Mouse (Mus musculus): ENCODE measurements around the gene H2afy2.

Gene H2afy2

DNA sequence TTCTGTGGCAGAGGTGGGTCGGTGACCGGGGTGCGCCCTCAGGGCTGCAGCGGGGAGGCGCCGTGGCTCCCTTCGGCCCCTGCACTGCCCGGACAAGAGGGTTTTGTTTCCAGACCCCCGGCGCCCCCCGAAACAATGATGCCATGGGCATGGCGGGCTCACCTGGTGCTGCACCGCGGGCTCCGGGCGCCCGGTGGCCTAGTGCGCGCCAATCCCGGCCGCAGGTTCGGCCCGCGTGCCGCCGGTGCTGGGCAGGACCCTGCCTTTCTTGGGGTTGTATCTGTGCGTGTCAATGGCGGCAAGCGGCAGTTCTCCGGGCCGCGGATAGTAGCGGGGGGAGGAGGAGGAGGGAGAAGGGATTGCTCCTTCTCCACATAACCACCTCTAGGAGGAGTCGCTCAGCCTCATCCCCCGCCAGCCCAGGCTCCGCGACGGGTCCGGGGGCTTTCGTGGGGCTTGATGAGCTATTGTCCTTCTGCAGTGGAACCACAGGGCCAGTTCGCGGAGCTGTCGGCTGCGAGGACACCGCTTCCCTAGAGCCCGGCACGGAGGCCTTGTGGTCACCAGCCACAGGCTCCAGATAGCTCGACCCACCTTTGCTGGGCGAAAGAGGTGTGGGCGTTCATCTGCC lies at the start of gene H2afy2:
TSS of gene H2afy2 (minus strand) at position 527 of the 631 bp plus-strand sequence.
- DNase-seq (ENCODE audit: low read depth, low spot score): peak; percentile 38

GRCm38 (mm10) chr10:61832713-61833112 lies 48.8 kb upstream of the H2afy2 start:
- DNase-seq (ENCODE audit: low read depth, low spot score): no peak

- DNase-seq (ENCODE audit: low read depth, low spot score): no peak
These were observed 47.8 kb upstream of the H2afy2 start for GRCm38 (mm10) chr10:61831741-61832140.

DNA sequence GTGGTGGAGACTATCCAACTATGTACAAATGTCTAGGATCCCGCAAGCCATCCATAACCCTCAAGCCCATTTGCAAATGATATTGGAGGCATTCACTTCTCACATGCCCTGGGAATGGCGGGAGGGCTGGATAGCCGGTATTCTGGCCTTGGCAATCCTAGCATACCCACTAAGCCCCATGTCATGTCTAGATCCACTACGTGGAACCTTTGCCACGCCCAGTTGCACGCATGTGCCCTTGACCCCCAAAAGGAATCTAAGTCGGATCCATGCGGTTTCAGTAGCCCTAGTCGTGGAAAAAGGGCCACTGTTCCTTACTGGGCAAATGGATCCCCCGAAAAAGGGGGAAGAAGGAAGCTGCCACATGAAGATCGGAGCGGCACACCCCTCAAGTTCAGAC lies 47.3 kb upstream of the H2afy2 start:
- DNase-seq (ENCODE audit: low read depth, low spot score): no peak

- DNase-seq (ENCODE audit: low read depth, low spot score): no peak
These were observed 46.9 kb upstream of the H2afy2 start for GRCm38 (mm10) chr10:61830817-61831216.

DNA sequence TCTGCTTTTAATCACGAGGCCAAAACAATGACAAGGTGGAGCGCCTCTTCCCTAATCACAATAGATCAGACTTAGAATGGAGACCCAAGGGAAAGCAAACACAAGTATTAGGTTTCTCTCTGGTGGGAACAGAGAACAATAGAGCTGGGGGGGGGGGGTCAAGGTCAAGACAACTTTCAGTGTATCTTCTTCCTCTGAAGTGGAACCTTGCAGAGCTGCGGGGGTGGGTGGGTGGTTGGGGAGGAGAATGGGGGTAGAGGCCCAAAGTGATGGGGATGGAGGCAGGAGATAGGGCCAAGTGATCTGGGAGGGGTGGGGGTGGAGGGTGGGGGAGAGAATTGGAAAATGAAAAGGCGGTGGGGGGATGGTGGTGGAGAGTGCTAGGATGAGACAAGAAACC lies 45.1 kb upstream of the H2afy2 start:
- DNase-seq (ENCODE audit: low read depth, low spot score): no peak

DNA sequence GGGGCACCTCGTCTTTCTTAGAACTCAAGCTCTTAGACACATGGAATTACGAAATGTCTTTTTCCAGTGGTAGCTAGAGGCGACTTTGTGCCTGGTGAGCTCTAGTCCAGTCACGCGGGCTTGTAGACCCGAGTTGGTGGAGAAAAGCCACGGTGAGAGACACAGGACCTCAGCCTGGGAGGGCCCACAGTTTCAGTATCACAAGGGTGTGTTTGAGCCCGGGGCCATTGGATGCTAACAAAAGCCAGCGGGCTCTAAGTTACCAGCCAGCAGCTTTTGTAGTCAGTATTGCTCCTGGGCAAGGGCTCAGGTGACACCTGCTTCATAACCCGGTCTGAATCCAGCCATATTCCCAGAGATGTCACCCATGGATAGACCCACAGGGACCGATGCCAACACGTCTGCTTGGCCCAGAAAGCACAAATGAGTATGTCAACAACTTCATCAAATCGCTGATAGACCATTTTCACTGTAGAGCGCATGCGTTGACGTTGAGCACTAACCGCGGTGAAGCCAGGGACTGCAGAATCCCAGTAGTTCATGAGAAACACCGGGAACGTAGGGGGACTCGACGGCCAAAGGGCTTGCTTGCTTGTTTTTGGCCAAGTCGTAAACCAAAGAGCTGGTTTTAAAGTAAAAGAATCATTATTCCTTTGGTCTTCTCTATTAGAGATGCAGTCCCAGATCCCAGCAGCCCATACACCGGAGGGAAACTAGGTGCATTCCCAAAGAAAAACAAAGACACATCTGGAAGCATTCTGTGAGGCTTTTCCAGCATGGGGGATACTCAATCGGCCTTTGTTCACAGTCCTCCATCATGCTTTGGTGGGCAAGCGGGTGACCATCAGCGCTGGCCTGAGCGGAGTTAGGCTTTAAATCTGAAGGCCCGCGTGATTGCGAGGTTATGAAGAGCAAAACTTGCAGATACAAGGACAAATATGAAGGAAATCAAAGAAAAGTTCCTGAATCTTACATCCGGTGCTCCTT lies 44.3 kb upstream of the H2afy2 start:
- no peak for DNase-seq (ENCODE audit: low read depth, low spot score)

GRCm38 (mm10) chr10:61826753-61827435 lies 42.9 kb upstream of the H2afy2 start:
- DNase-seq (ENCODE audit: low read depth, low spot score): no peak

GRCm38 (mm10) chr10:61825979-61826752 lies 42.2 kb upstream of the H2afy2 start:
- no peak for DNase-seq (ENCODE audit: low read depth, low spot score)

DNA sequence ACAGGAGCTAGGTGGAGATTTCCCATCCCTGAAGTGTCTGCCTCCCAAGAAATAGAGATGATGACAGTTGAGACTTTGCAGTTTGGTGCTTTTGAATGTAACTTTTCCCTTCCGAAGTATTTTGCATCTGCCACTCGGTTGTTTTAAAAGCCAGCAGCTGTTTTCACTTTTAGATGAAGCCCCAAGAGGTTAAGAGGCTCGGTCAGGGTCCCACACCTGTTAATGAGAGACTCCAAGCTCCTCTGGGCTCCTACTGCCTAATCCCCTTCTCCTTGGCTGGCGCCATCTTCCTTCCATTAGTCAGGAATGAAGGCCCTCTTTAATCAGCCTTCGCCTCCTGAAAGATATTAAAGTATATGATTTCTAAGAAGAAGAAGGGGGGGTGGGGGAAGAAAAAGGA lies 41.6 kb upstream of the H2afy2 start:
- DNase-seq (ENCODE audit: low read depth, low spot score): no peak

DNA sequence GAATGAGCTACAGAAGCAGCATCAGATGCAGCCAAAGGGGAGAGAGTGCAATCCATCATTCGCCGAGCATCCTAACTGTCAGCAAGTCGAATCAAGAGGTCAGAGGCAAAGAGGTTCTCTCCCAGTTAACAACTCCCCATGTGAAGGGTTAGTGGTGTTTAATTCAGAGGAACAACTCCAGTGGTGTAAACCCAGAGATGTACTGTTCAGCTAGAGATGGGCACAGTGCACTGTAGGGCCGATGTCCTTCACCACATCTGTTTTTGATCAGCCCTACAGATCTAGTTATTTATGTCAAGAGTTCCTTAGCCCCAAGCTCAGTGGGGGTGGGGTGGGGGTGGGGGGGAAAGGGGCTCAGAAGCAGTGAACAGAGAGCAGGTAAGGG lies 39.8 kb upstream of the H2afy2 start:
- no peak for DNase-seq (ENCODE audit: low read depth, low spot score)

- no peak for DNase-seq (ENCODE audit: low read depth, low spot score)
These were observed 39.2 kb upstream of the H2afy2 start for GRCm38 (mm10) chr10:61822968-61823730.

GRCm38 (mm10) chr10:61820050-61820449 lies 36.1 kb upstream of the H2afy2 start:
- no peak for DNase-seq (ENCODE audit: low read depth, low spot score)

- no peak for DNase-seq (ENCODE audit: low read depth, low spot score)
These were observed 28.0 kb upstream of the H2afy2 start for GRCm38 (mm10) chr10:61811987-61812386.

DNA sequence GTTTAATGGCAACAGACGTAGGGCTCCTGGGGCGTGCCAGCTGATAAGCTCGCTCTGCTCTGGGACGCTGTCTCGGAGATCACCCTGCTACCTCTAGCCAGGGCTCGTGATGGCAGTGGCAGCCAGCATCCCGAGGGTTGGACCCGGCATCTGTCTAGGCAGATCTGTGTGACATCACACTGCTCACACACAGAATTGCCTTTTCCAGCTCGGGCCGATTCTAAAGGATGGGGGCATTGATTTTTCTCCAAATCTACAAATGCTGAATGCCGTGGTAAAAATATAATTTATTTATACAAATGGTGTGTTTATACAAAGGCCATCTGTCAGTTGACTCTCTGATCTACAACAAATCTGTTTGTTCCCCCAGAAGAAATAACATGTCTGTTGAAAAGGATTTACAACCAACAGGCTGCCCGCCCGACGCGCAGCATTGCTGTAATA lies 14.2 kb upstream of the H2afy2 start:
- DNase-seq (ENCODE audit: low read depth, low spot score): no peak

DNA sequence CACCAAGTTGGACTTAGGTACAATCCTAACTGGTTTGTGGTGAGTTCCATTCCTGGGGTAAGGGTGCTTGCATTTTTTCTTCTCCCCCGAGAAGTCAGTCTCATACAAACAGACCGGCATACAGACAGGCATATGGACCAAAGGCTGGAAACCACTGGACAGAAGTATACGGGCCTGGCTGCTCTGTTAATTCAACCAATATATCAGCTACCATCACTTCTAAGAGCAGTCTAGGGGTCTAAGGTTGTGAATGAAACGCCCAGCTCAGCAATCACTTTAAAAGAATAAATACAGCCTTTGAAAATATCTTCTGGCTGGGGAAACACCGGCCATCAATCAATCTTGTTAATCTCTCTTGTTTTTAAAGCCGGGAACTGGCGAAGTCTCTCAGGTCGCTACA lies 11.5 kb upstream of the H2afy2 start:
- no peak for DNase-seq (ENCODE audit: low read depth, low spot score)

DNA sequence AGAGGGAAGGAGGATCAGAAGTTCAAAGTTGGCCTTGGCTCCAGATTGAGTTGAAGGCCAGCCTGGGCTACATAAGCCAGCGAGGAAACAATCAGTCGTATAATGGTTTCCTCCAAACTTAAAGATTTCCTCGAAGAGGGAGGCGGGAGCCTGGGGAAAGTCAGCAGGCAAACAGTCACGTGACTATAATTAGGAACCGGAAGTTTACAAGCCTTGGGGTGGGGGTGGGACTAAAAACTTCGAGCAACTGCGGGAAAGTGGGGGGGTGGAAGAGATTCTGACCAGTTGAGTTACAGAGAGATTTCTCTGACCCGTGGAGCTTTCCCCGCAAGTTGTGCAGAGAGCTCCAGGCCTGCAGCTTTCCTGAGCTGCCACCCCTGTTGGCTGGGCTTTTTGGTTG lies 11.0 kb upstream of the H2afy2 start:
- no peak for DNase-seq (ENCODE audit: low read depth, low spot score)

GRCm38 (mm10) chr10:61793015-61793414 lies 9.1 kb upstream of the H2afy2 start:
- no peak for DNase-seq (ENCODE audit: low read depth, low spot score)

DNA sequence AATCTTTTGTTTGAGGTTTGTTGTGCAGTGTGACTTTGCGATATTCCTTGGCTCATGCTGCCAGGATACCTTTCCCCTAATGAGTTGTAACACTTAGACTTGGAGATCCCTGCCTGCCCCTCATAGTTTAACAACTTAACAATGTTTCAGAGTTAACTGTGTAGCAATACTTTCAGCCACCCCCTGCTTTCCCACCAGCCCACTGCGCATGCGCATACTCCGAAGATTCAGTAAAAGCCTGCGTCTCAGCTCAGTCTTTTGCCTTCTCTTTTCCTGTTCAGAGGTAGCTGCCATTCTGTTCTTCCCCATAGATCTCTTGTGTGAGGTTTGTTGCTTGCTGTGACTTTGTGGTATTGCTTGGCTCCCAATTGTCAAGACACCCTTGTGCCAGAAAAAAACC lies 4.6 kb upstream of the H2afy2 start:
- no peak for DNase-seq (ENCODE audit: low read depth, low spot score)

GRCm38 (mm10) chr10:61787541-61788313 lies 3.8 kb upstream of the H2afy2 start:
- no peak for DNase-seq (ENCODE audit: low read depth, low spot score)

All from telencephalon, adult 2 months (tissue).